Mouse (Mus musculus) forebrain, embryonic 15.5 days (tissue): ENCODE data around the gene Ube3b. TPM values are rescaled to one million over a fixed set of nuclear protein-coding genes. Genes with fewer than 3 reads are reported as not detected.

Experiments
- ATAC-seq: fragments of 200-750 bp; cut with Nextera tagmentation; replicated peaks from 2 replicates; pipeline ENCODE4 v1.8.0; 2017; ENCODE audit warnings: mild to moderate bottlenecking, moderate TSS enrichment, moderate library complexity
- H3K27ac ChIP-seq: fragments of 300-500 bp; sonication (generic); replicated peaks from 2 replicates; pipeline ENCODE4 v1.5.1; 2015; ENCODE audit warnings: mild to moderate bottlenecking, inconsistent platforms
- H3K27me3 ChIP-seq: fragments of 300-500 bp; sonication (generic); 2 replicates; pipeline ENCODE4 v1.6.1; 2015; ENCODE audit warnings: inconsistent platforms
- H3K36me3 ChIP-seq: fragments of 300-500 bp; sonication (generic); 2 replicates; pipeline ENCODE4 v1.6.1; 2015; ENCODE audit warnings: mild to moderate bottlenecking, inconsistent platforms
- H3K4me1 ChIP-seq: fragments of 300-500 bp; sonication (generic); 2 replicates; pipeline ENCODE4 v1.6.1; 2015; ENCODE audit warnings: inconsistent platforms
- H3K4me2 ChIP-seq: fragments of 300-500 bp; sonication (generic); replicated peaks from 2 replicates; pipeline ENCODE4 v1.6.1; 2015; ENCODE audit warnings: mild to moderate bottlenecking, inconsistent platforms
- H3K4me3 ChIP-seq: fragments of 300-500 bp; sonication (generic); 2 replicates; pipeline ENCODE4 v1.5.1; 2015; ENCODE audit warnings: mild to moderate bottlenecking, inconsistent platforms
- H3K9ac ChIP-seq: fragments of 300-500 bp; sonication (generic); replicated peaks from 2 replicates; pipeline ENCODE4 v1.6.1; 2015; ENCODE audit warnings: mild to moderate bottlenecking, inconsistent platforms
- H3K9me3 ChIP-seq: fragments of 300-500 bp; sonication (generic); 2 replicates; pipeline ENCODE4 v1.6.1; 2016; ENCODE audit warnings: inconsistent platforms
- WGBS: fragments of 180-500 bp; shearing (Covaris S2); methylation state at CpG from one replicate; pipeline ENCODE4 v1.1.7; 2015; ENCODE audit warnings: mixed read lengths; 5-methylcytosine and 5-hydroxymethylcytosine counted together
- polyA plus RNA-seq: library from polyadenylated mRNA; unstranded; fragments of >200 nt; fragmentation: Nextera tagmentation; extraction: Ambion mirVana; gene quantifications from 2 replicates; pipeline ENCODE4 v1.2.1, GENCODE M21; 2015

Gene Ube3b
- polyA plus RNA-seq, 1 experiment from 2014 or later, result 41.3 TPM

DNA sequence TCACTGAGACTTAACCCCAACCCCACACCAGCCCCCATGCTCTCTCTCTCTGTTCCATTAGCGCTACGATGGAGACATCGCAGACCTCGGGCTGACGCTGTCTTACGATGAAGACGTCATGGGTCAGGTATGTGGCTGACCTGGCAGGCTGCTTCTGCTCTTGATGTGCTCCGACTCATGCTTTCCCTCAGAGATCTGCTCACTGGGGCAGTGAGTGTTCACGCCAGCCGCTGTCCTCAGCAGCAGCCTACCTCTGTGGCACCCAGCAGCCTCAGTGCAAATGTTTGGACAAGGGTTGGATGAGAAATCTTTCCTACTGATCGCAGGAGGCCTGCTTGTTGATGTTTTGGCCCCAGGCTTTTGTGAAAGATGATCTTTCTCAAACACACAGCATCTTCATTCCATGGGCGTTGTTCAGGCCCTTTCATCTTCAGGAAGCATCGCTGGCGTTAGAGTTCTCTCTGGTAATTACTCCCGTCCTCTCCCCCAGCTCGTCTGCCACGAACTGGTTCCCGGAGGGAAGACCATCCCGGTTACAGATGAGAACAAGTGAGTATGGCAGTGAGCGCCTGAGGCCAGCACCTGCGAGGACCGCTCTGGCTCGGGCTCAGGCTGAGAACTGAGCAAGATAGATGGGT, 32.1 kb downstream of the Ube3b start:
- H3K27ac ChIP-seq, result no peak overlapping the region
- H3K9ac ChIP-seq, result no peak overlapping the region
- H3K4me3 ChIP-seq, result no peak overlapping the region
- no peaks in the 10 kb centered on the region for H3K4me1 ChIP-seq
- 88% methylated on average over 23 of the region's 23 CpGs for WGBS
- no peaks in the 10 kb centered on the region for H3K27me3 ChIP-seq
- peaks cover 100% of the 10 kb centered on the region for H3K36me3 ChIP-seq
- ATAC-seq, result no peak
- H3K4me2 ChIP-seq, result no peak overlapping the region
- no peaks in the 10 kb centered on the region for H3K9me3 ChIP-seq

DNA sequence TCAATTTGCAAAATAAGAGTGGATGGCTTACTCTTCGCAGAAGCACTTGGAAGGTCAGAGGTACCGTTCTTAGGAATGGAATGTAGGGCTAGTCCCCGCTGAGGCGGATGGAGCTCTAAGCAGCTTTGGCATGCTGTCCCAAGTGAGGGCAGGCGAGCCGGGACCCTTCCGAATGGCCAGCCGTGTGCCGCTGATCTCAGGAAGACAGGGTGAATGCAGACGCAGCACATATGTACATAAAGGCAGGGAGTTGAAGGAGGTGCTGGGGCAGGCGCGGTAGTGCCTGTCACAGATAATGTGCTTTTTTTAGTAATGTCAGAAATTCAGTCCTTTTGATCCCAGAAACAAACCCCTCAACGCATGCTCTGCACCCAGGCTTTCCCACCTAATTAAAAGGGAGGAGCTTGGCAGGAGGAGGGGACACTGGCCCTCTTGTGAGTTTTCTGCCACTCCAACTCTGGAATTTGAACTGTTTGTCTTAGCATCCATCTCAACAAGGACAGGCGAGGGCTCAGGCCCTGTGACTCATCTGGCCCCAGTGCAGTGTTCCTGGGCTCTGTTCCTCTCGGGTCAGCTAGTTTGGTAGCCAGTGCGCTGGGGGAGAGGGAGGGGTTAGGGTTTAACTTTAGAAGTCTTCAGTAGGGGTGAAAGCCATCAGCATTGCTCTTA, 32.8 kb downstream of the Ube3b start:
- H3K4me1 ChIP-seq, result no peaks in the 10 kb centered on the region
- 87% methylated on average over 16 of the region's 16 CpGs for WGBS
- no peak overlapping the region for H3K4me2 ChIP-seq
- H3K27me3 ChIP-seq, result no peaks in the 10 kb centered on the region
- H3K36me3 ChIP-seq, result peaks cover 100% of the 10 kb centered on the region
- no peak overlapping the region for H3K27ac ChIP-seq
- no peak for ATAC-seq
- no peak overlapping the region for H3K9ac ChIP-seq
- no peaks in the 10 kb centered on the region for H3K9me3 ChIP-seq
- H3K4me3 ChIP-seq, result no peak overlapping the region

DNA sequence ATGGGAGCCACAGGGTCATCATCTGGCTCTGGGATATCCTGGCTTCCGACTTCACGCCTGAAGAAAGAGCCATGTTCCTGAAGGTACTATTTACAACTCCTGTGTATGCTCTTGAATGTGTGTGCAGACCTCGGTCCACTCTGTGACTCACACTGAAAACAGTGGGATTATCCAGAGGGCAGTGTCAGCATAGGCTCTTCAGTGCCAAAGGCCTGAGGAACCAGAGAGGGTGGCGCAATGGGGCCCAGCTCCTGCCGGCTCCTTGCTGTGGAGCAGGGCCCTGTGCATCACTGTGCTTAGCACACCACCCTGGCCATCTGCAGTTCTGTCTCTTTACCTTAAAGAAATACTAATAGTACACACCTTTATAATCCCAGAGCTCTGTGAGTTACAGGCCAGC, 35.2 kb downstream of the Ube3b start:
- no peak for ATAC-seq
- Histone ChIP-seq H3K4me1 (no peaks in the 10 kb centered on the region), H3K4me3 (no peak overlapping the region), H3K27me3 (no peaks in the 10 kb centered on the region), H3K4me2 (no peak overlapping the region), H3K9ac (no peak overlapping the region), H3K27ac (no peak overlapping the region), H3K36me3 (peaks cover 99% of the 10 kb centered on the region), H3K9me3 (no peaks in the 10 kb centered on the region)
- 97% methylated on average over 5 of the region's 5 CpGs for WGBS

DNA sequence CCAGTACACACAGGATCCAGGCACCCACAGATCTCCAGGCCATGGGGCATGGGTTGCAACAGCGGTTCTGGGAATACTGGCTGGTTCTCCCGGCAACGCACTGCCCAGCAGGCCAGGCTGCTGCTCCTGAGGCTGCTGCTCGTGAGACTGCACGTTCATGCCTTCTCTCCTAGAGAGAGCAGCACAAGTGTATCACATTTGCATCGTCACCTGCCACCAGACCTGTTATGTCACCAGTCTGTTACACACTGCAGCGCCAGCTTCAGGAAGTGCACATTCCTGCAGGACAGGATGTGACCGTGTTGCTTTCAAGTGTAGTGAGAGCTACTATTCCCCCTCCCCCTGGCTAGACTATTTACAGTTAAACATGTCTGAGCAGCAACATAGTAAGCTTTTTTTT, 36.4 kb downstream of the Ube3b start:
- Histone ChIP-seq H3K36me3 (peaks cover 91% of the 10 kb centered on the region), H3K27ac (no peak overlapping the region), H3K4me3 (no peak overlapping the region), H3K4me2 (no peak overlapping the region), H3K4me1 (no peaks in the 10 kb centered on the region), H3K27me3 (no peaks in the 10 kb centered on the region), H3K9me3 (no peaks in the 10 kb centered on the region), H3K9ac (no peak overlapping the region)
- WGBS, result 91% methylated on average over 8 of the region's 8 CpGs
- ATAC-seq, result no peak

DNA sequence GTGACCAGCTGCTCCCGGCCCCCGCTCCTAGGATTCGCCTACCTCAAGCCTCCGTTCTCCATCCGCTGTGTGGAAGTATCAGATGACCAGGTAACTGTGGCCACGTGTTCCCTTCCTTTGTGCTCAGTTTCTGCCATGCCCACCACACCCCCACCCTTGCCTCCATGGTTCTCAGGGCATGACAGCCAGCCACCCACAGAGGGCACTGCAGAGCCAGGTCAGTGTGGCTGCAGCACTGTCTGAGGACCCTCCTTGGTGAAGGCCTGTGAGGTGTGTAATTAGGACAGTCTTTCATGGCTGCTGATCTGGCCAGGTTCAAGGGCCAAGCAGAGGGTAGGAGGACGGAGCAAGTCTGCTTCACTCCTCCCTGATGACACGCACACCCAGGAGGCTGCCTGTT, 38.1 kb downstream of the Ube3b start:
- WGBS, result 81% methylated on average over 8 of the region's 8 CpGs
- Histone ChIP-seq H3K4me2 (no peak overlapping the region), H3K9me3 (no peaks in the 10 kb centered on the region), H3K4me3 (no peak overlapping the region), H3K27me3 (no peaks in the 10 kb centered on the region), H3K27ac (no peak overlapping the region), H3K4me1 (peaks cover under 1% of the 10 kb centered on the region; the same call in 1 of the 2 replicates), H3K9ac (no peak overlapping the region), H3K36me3 (peaks cover 74% of the 10 kb centered on the region)
- no peak for ATAC-seq

DNA sequence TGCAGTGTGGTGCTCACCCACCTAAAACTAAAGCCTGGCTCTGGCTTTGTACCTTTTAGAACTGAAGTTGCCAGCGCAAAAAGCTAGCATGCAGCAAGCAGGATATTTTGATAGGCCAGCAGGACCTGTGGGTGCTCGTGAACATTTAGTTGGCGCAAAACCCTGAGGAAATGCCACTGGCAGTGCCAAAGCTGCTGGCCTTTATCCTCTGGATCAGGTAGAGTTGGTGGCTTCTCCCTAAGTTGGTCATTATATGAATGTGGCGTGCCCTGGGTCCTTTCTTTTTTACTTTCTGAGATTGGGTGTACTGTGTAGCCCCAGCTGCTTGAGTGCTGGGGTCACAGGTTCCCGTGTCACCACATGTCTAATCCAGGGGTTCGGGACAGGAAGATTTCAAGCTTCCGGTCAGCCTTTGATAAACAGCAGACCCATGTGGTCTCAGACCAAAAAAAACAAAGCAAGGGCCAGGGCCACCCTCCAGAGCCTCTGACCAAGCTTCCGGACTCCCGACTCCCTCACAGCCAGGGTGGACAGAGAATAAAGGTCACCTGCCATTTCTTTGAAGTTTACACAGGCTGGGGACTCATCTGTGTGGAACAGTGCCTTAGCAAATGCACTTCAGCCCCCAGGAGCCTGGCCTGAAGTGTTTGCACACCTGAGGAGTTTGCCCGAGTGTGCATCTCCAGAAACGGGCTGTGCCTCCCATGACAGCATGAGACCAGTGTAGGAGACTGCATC, 41.3 kb downstream of the Ube3b start:
- H3K36me3 ChIP-seq, result peaks cover 42% of the 10 kb centered on the region
- H3K4me1 ChIP-seq, result peaks cover 7% of the 10 kb centered on the region
- no peak for ATAC-seq

DNA sequence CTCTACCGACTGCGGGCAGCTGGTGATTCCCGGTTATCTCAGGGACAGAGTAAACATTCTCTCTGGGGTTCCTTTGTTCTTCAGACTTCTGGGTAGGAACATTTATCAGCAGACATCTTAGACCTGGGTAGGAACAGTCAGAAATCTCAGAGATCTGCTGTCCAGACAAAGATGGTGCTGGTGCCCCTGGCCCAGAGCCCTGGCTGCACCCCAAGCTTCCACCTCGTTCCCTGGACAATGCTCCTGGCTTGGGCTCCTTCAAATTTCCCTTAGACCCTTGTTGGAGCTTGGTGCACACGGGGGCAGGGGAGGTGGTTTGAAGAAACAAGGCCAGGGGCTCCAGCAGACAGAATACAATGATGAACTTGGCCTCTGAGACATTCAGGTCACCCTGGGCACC, 42.2 kb downstream of the Ube3b start:
- no peaks in the 10 kb centered on the region for H3K27me3 ChIP-seq
- ATAC-seq, result no peak
- peaks cover 9% of the 10 kb centered on the region for H3K4me1 ChIP-seq
- no peak overlapping the region for H3K27ac ChIP-seq
- H3K4me3 ChIP-seq, result no peak overlapping the region
- peaks cover 34% of the 10 kb centered on the region for H3K36me3 ChIP-seq
- WGBS, result 47% methylated on average over 5 of the region's 5 CpGs
- no peak overlapping the region for H3K4me2 ChIP-seq
- no peaks in the 10 kb centered on the region for H3K9me3 ChIP-seq
- H3K9ac ChIP-seq, result no peak overlapping the region

More for the DNA sequence above, 41.3 kb downstream of the Ube3b start:
- no peak overlapping the region for H3K27ac ChIP-seq
- H3K4me3 ChIP-seq, result no peak overlapping the region
- H3K27me3 ChIP-seq, result no peaks in the 10 kb centered on the region
- 83% methylated on average over 11 of the region's 11 CpGs for WGBS
- no peak overlapping the region for H3K9ac ChIP-seq
- H3K9me3 ChIP-seq, result no peaks in the 10 kb centered on the region
- no peak overlapping the region for H3K4me2 ChIP-seq

DNA sequence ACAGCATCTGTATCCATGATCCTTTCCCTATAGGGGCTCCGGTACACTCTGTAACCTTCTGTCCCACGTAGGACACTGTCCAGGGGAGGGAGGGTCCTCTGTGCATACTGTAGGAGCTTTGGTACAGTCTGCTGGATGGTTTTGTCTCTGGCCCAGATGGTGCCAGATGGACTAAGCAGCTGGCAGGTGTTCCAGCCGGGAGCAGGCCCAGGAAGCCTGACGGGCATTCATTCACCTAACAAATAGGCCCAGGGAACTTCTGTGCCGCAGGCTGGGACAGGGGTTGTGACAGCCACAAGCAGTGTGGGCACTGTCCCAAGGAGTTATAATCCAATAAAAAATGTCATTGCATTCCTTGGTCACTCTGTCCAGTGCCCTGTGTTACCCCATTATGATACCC, 43.6 kb downstream of the Ube3b start:
- 60% methylated on average over 5 of the region's 5 CpGs for WGBS
- no peak overlapping the region for H3K4me2 ChIP-seq
- H3K27me3 ChIP-seq, result no peaks in the 10 kb centered on the region
- H3K4me3 ChIP-seq, result no peak overlapping the region
- no peaks in the 10 kb centered on the region for H3K9me3 ChIP-seq
- H3K9ac ChIP-seq, result no peak overlapping the region
- peaks cover 9% of the 10 kb centered on the region for H3K4me1 ChIP-seq
- H3K36me3 ChIP-seq, result peaks cover 20% of the 10 kb centered on the region
- H3K27ac ChIP-seq, result no peak overlapping the region
- ATAC-seq, result no peak

DNA sequence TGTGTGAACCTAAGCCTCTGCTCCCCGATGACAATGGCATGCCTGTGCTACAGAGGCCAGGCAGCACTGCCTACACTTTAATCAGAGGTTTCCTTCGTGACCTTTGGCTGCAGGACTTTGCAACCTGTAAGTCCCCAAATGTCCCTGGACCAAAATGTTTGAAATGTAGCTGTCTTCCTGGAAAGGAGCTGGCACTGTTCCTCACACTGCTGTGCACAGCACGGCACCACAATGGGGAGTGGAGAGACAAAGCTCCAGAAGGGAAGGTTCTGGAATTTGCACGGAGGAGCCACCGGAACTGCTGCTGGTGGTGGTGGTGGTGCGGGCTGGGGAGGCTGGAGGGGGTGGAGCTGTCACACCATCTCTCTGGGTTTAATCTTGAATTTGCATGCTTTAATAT, 46.3 kb downstream of the Ube3b start:
- Histone ChIP-seq H3K4me1 (peaks cover 9% of the 10 kb centered on the region), H3K27me3 (no peaks in the 10 kb centered on the region), H3K9me3 (no peaks in the 10 kb centered on the region), H3K4me3 (no peak overlapping the region), H3K36me3 (no peaks in the 10 kb centered on the region), H3K4me2 (no peak overlapping the region), H3K27ac (0 out of 2 replicates have a peak overlapping the region, but pooled peaks have one; percentile 3), H3K9ac (no peak overlapping the region)
- no peak for ATAC-seq
- 56% methylated on average over 6 of the region's 6 CpGs for WGBS

DNA sequence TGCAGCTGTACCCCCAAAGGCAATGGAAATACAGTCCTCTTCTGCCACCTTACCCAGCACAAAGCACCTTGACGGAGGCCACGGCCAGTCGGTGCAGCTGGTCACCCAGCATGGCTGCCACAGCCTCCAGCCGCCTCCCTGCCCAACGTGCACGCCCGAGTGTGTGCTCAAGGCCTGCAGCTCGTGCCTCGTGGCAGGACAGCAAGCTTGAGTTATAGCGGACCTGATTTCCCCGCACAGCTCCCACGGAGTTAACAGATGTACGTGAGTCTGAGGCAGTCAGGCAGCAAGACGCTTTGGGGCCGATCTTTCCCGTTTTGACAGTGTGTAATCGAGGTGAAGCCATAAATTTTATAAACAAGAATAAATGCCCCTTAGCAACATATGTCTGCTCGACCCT, 48.2 kb downstream of the Ube3b start:
- Histone ChIP-seq H3K27me3 (no peaks in the 10 kb centered on the region), H3K9ac (no peak overlapping the region), H3K9me3 (no peaks in the 10 kb centered on the region), H3K4me2 (no peak overlapping the region), H3K36me3 (no peaks in the 10 kb centered on the region), H3K4me3 (no peak overlapping the region), H3K4me1 (peaks cover 8% of the 10 kb centered on the region), H3K27ac (no peak overlapping the region)
- WGBS, result 82% methylated on average over 18 of the region's 18 CpGs
- ATAC-seq, result no peak

DNA sequence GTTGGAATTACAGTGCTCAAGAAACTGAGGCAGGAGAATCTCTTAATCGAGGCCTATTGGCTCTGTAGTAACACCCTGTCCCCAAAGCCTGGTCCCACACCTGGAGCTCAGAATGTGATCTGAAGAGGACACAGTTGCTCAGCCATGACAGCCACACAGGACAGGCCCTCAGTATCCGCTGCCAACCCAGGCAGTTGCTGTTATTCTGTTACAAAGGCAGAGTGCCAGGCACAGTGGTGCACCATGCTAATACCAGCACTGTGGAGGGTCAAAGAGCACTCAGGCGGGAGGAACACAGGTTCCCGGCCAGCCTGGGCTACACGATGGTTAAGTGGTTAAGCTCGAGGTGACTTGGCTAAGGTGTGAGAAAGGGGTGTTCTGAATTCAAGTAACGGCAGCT, 49.4 kb downstream of the Ube3b start:
- Histone ChIP-seq H3K27me3 (no peaks in the 10 kb centered on the region), H3K4me2 (no peak overlapping the region), H3K27ac (no peak overlapping the region), H3K4me1 (peaks cover 4% of the 10 kb centered on the region; the same call in 1 of the 2 replicates), H3K36me3 (no peaks in the 10 kb centered on the region), H3K9me3 (no peaks in the 10 kb centered on the region), H3K4me3 (no peak overlapping the region), H3K9ac (no peak overlapping the region)
- ATAC-seq, result no peak
- WGBS, result 88% methylated on average over 7 of the region's 7 CpGs

DNA sequence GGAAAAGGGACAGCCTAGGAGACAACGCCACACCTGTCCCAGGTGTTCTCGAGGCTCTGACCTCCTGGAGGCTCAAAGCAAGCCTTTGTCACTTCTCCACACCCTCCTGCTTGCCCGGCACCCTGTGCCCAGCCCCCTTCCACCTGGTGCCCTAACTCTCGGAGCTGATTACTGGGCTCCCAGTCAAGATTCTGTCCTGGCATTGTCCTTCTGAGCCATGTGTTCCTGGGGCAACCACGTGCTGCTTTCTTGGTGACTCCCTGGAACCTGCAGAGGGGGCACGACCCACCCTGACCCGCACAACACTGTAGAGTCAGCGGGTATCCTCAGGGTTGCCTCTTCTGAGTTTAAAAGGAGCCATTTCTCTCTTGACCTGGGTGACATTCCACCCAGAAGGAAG, 54.0 kb downstream of the Ube3b start:
- 85% methylated on average over 8 of the region's 8 CpGs for WGBS
- Histone ChIP-seq H3K9ac (no peak overlapping the region), H3K4me2 (no peak overlapping the region), H3K4me3 (no peak overlapping the region), H3K27ac (no peak overlapping the region), H3K4me1 (no peaks in the 10 kb centered on the region), H3K36me3 (no peaks in the 10 kb centered on the region), H3K9me3 (no peaks in the 10 kb centered on the region), H3K27me3 (no peaks in the 10 kb centered on the region)
- no peak for ATAC-seq
